Mouse (Mus musculus) induced T-regulatory cell, adult 2 months (primary cell): ENCODE measurements at regions not wholly inside any gene's neighbourhood (a gene's known extent, or its start where the extent isn't known, plus 50 kb on each side); places are given as distances from the start of the nearest gene placed in this dataset.
"Not testable (repeated sequence)": the region's sequence is repeated elsewhere in the genome, so short reads cannot be mapped to it uniquely, and the experiment has no call there.

Experiments used
- DNase-seq: peaks from one replicate; pipeline ENCODE4 v3.0.0-alpha.2; 2012; ENCODE audit warnings: low read depth

GRCm38 (mm10) chr1:160843671-160844070 lies 50.7 kb upstream of the Rabgap1l start:
- DNase-seq: peak; percentile 60

GRCm38 (mm10) chr1:160844709-160845108 lies 51.7 kb upstream of the Rabgap1l start:
- not testable (repeated sequence) for DNase-seq

GRCm38 (mm10) chr1:160850674-160851073 lies 55.5 kb upstream of the Rc3h1 start:
- DNase-seq: no peak

GRCm38 (mm10) chr1:160854410-160854809 lies 51.8 kb upstream of the Rc3h1 start:
- no peak for DNase-seq

GRCm38 (mm10) chr1:160855411-160855810 lies 50.8 kb upstream of the Rc3h1 start:
- no peak for DNase-seq

GRCm38 (mm10) chr1:160855926-160856620 lies 50.1 kb upstream of the Rc3h1 start:
- no peak for DNase-seq
